Mouse (Mus musculus): ENCODE results near the gene Slc25a33. TPM values are rescaled to one million over a fixed set of nuclear protein-coding genes. Genes with fewer than 3 reads are reported as not detected.

Slc25a33 gene
- polyA plus RNA-seq, 1 experiment, result not detected

GRCm38 (mm10) chr4:149701426-149702209, 72.5 kb downstream of the Slc25a33 start:
- WGBS, result 81% methylated on average over 18 of the region's 18 CpGs

GRCm38 (mm10) chr4:149699953-149700352, 74.1 kb downstream of the Slc25a33 start:
- Histone ChIP-seq H3K27ac (ENCODE audit: insufficient read depth, low read depth, low read length) (no peak overlapping the region), H3K4me1 (ENCODE audit: control insufficient read depth, insufficient read depth, low read length) (peaks cover 21% of the 10 kb centered on the region), H3K4me3 (ENCODE audit: insufficient read depth, low read depth, low read length) (no peak overlapping the region)
- WGBS, result 74% methylated on average over 4 of the region's 4 CpGs
- TF ChIP-seq CTCF (IDR thresholded peaks at IDR 0.05; ENCODE audit: insufficient read depth, low read depth, low read length), result no peak
- TF ChIP-seq POLR2A (IDR thresholded peaks at IDR 0.05; ENCODE audit: insufficient read depth, low read depth, low read length), result no peak

More at GRCm38 (mm10) chr4:149701426-149702209, 72.5 kb downstream of the Slc25a33 start:
- TF ChIP-seq CTCF (IDR thresholded peaks at IDR 0.05; ENCODE audit: insufficient read depth, low read depth, low read length) (no peak), POLR2A (IDR thresholded peaks at IDR 0.05; ENCODE audit: insufficient read depth, low read depth, low read length) (no peak)
- Histone ChIP-seq H3K4me3 (ENCODE audit: insufficient read depth, low read depth, low read length) (no peak overlapping the region), H3K27ac (ENCODE audit: insufficient read depth, low read depth, low read length) (no peak overlapping the region), H3K4me1 (ENCODE audit: control insufficient read depth, insufficient read depth, low read length) (peaks cover 14% of the 10 kb centered on the region)

GRCm38 (mm10) chr4:149698197-149698821, 75.8 kb downstream of the Slc25a33 start:
- H3K4me1 ChIP-seq (ENCODE audit: control insufficient read depth, insufficient read depth, low read length), result peaks cover 21% of the 10 kb centered on the region
- H3K4me3 ChIP-seq (ENCODE audit: insufficient read depth, low read depth, low read length), result peak overlapping the region; percentile 48
- 5% methylated on average over 35 of the region's 35 CpGs for WGBS
- no peak for TF ChIP-seq POLR2A (IDR thresholded peaks at IDR 0.05; ENCODE audit: insufficient read depth, low read depth, low read length)
- TF ChIP-seq CTCF (IDR thresholded peaks at IDR 0.05; ENCODE audit: insufficient read depth, low read depth, low read length), result peak; percentile 59
- no peak overlapping the region for H3K27ac ChIP-seq (ENCODE audit: insufficient read depth, low read depth, low read length)

GRCm38 (mm10) chr4:149697506-149698196, 76.4 kb downstream of the Slc25a33 start:
- Histone ChIP-seq H3K27ac (ENCODE audit: insufficient read depth, low read depth, low read length) (no peak overlapping the region), H3K4me3 (ENCODE audit: insufficient read depth, low read depth, low read length) (peak overlapping the region; percentile 48), H3K4me1 (ENCODE audit: control insufficient read depth, insufficient read depth, low read length) (peaks cover 18% of the 10 kb centered on the region)
- 46% methylated on average over 15 of the region's 15 CpGs for WGBS
- TF ChIP-seq CTCF (IDR thresholded peaks at IDR 0.05; ENCODE audit: insufficient read depth, low read depth, low read length) (no peak), POLR2A (IDR thresholded peaks at IDR 0.05; ENCODE audit: insufficient read depth, low read depth, low read length) (no peak)

- Histone ChIP-seq H3K27ac (ENCODE audit: insufficient read depth, low read depth, low read length) (no peak overlapping the region), H3K4me1 (ENCODE audit: control insufficient read depth, insufficient read depth, low read length) (peaks cover 17% of the 10 kb centered on the region), H3K4me3 (ENCODE audit: insufficient read depth, low read depth, low read length) (no peak overlapping the region)
- 35% methylated on average over 16 of the region's 16 CpGs for WGBS
- TF ChIP-seq POLR2A (IDR thresholded peaks at IDR 0.05; ENCODE audit: insufficient read depth, low read depth, low read length) (no peak), CTCF (IDR thresholded peaks at IDR 0.05; ENCODE audit: insufficient read depth, low read depth, low read length) (no peak)
Measured at GRCm38 (mm10) chr4:149696189-149696971, 77.7 kb downstream of the Slc25a33 start.

Other genes starting within 250 kb of the Slc25a33 start
- 68.1 and 138 TPM in 2 replicates for gene Clstn1, start 187.8 kb downstream of the Slc25a33 start, polyA plus RNA-seq (2012; ENCODE audit: insufficient read depth, insufficient read length, low replicate concordance, missing spikeins)
- not detected in 2 replicates for gene Pik3cd, start 71.7 kb downstream of the Slc25a33 start, polyA plus RNA-seq (2012; ENCODE audit: insufficient read depth, insufficient read length, low replicate concordance, missing spikeins)
- gene Tmem201, start 36.2 kb downstream of the Slc25a33 start, polyA plus RNA-seq (2012; ENCODE audit: insufficient read depth, insufficient read length, low replicate concordance, missing spikeins), result not detected in 2 replicates
- not detected in 2 replicates for gene Spsb1, start 180.8 kb upstream of the Slc25a33 start, polyA plus RNA-seq (2012; ENCODE audit: insufficient read depth, insufficient read length, low replicate concordance, missing spikeins)
- gene H6pd, start 234.7 kb upstream of the Slc25a33 start, polyA plus RNA-seq (2012; ENCODE audit: insufficient read depth, insufficient read length, low replicate concordance, missing spikeins), result 170 TPM in 1 of 2 replicates, not detected in the other